Mouse (Mus musculus): ENCODE measurements at regions not wholly inside any gene's neighbourhood (a gene's known extent, or its start where the extent isn't known, plus 50 kb on each side); places are given as distances from the start of the nearest gene placed in this dataset.
A peak's percentile ranks its signal among the peaks of the same experiment; 100 is the strongest.

DNA sequence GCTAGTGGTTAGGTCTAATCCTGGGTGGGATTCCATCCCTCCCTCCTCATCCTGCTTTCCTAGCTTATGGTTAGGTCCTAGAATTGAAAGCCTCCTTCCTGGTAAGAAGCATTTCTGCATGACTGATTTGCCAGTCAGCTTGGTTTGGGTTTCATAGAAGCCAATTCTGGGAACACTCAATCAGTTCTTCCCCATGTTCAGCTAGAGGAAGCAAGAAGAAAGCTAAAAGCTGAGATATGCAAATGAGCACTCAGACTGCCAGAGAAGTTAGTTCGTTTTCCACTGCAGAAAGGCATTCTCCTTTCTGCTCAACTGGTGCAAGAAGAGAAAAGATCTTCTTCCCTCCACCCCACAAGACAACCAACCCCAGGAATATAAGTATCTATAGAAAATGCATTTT lies 457.0 kb upstream of the Vstm2b start:
- no peak for DNase-seq

- no peak for DNase-seq
Observed at GRCm38 (mm10) chr7:40441786-40442185, 456.3 kb upstream of the Vstm2b start.

- no peak for DNase-seq
Observed at GRCm38 (mm10) chr7:40466382-40466781, 431.7 kb upstream of the Vstm2b start.

DNA sequence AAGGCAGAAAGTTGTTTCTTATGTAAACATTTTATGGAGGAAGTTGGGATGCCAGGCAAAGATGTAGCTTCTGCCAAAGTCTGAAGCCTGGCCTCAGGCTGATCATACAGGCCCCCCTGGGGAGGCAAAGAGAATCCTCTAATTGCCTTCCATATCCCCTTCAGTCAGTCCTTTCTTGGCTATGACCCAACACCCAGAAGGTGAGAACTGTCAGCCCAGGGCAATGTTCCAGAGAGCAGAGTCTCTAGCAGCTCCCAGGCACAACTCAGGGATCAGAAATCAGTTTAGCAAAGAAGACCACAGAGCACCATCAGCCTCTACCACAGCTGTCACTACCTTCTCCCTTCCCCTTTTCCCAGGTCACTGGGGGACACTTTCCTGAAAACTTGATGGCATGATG lies 410.9 kb upstream of the Vstm2b start:
- DNase-seq: no peak

DNA sequence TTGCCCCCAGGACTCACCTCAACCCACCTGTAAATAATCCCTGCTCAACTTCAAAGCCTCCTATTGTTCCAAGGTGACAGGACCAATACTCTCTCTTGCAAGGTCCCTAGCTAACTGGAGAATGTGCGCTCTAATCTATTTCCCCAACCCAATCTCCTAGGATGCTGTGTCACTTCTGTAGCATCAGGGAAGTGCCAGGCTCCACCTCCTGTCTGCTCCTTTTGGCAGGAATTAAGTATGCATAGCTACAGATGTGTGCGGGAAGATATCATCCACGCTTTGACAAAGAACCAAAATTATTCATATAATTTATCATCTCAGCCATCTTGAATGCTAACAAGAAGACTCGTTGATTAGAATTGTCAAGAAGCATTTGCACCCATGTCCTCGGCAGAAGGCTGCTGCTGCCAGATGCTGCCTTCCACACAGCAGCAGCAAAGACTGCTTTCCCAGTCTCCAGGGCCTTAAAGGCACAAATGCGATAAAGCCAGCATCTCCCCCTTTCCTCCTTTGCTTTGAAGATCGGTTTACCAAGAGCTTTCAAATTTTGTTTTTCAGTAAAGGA lies 375.3 kb upstream of the Vstm2b start:
- DNase-seq: no peak

GRCm38 (mm10) chr7:40536601-40537000 lies 361.5 kb upstream of the Vstm2b start:
- no peak for DNase-seq

GRCm38 (mm10) chr7:40537621-40538020 lies 360.5 kb upstream of the Vstm2b start:
- DNase-seq: no peak

GRCm38 (mm10) chr7:40539789-40540188 lies 358.3 kb upstream of the Vstm2b start:
- no peak for DNase-seq

DNA sequence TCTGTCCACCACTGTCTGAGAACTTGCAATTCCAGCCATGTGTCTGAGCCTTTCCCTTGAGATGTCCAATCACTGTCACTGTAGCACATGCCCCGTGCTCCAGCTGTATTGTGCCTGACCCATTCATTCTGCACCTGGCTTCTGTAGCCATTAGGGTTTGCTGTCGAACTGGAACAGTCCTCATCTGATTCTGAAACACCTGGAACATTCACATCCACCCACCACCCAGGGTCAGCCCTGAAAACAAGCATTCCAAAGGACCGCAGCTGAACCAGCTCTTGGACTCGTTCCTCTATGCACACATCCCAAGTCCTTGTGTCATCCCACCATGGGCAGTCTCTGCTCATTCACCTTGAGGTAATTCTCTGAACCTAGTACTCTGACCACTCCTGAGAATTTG lies 356.8 kb upstream of the Vstm2b start:
- no peak for DNase-seq

DNA sequence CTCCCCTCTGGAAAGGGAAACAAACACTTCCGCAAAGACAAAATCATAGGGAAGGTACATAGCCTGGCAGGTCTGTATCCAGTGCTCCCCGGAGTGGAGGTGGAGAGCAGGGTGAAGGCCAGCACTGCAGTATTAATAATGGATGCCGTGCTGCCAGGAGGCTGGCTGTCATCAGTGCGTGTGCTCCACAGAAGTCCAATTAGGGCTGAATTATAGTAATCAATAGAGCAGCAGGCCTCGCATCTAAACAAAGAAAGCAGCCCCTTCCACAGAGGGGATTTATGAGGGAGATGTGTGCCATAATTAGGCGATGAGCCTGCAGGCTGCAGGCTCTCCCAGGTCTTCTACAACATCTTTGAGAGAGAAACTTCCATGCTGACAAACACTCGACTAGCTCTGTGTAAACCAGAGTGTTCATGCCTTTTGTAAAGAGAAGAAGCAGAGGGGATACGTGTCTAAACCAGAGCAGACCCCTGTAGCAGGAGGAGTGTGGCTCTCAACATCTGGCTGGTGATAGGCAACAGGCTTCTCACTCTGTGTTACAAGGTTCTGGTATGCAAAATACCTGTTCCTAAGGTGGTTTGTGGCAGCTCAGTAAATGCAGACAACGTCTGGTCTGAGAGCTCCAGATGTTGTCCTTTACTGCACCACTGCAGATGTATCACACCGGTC lies 334.5 kb upstream of the Vstm2b start:
- no peak for DNase-seq

- DNase-seq: no peak
Observed at GRCm38 (mm10) chr7:40575971-40576370, 322.2 kb upstream of the Vstm2b start.

GRCm38 (mm10) chr7:40577365-40577764 lies 320.8 kb upstream of the Vstm2b start:
- no peak for DNase-seq

- no peak for DNase-seq
Observed at GRCm38 (mm10) chr7:40620761-40621160, 277.4 kb upstream of the Vstm2b start.

DNA sequence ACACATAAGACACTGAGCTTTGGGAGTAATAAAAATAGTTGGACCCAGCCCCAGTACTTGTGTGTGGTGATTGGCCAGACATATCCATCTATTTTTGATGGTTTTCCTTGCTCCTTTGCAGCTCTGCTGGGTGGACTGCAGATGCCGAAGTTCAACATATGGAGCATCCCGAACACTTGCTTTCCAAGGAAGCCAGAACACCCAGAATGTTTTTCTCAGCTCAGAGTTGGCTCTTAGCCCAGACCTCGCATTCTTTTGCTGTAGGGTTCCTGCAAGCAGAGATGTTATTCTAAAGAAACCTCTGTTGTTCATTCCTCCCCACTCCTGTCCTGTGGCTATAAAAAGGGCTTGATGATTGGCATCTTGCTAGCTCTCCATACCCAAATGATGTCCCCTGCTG lies 275.3 kb upstream of the Vstm2b start:
- DNase-seq: peak; percentile 17

- DNase-seq: no peak
Observed at GRCm38 (mm10) chr7:40623286-40623685, 274.8 kb upstream of the Vstm2b start.

- DNase-seq: peak; percentile 58
Observed at GRCm38 (mm10) chr7:40636369-40636768, 261.8 kb upstream of the Vstm2b start.

- no peak for DNase-seq
Observed at GRCm38 (mm10) chr7:40654982-40655381, 243.1 kb upstream of the Vstm2b start.

GRCm38 (mm10) chr7:40655391-40655790 lies 242.7 kb upstream of the Vstm2b start:
- DNase-seq: no peak

- no peak for DNase-seq
Observed at GRCm38 (mm10) chr7:40659662-40660061, 238.5 kb upstream of the Vstm2b start.

GRCm38 (mm10) chr7:40663781-40664180 lies 234.3 kb upstream of the Vstm2b start:
- no peak for DNase-seq

DNA sequence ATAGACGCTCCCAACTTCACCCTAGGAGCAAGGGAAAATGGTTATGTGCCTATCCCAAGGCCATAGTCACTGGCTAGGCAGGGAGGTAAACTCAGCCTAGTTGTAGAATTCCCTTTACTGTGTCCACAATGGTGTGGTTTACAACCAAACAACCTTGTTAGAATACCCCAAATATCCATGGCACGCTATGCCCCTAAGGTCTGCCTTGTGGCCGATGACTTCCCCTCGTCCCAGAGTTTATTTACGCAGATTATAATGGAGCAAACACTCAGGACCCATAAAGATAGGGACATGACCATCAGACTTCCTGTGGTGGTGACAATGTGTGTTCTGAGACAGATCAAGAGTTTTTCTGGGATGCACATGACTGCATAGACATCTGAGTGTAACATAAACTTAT lies 231.5 kb upstream of the Vstm2b start:
- no peak for DNase-seq

DNA sequence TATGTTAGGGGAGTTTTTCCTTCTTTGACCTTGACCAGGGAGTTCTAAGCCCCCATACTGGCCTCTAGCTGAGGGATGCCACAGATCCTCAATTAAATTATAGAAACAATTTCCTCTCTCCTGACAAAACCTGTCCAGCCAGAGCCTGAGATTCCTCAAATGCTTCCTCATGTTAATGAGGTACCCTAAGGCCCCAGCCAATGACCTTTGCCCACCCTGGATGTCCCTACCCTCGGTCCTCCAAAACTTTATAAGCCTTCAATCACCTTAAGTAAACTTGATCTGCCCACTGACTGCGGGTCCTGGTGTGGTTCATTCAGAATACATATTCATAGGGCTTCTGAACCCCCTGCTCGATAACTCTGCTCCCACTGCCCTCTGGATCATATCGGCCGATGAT lies 227.7 kb upstream of the Vstm2b start:
- DNase-seq: peak; percentile 43

DNA sequence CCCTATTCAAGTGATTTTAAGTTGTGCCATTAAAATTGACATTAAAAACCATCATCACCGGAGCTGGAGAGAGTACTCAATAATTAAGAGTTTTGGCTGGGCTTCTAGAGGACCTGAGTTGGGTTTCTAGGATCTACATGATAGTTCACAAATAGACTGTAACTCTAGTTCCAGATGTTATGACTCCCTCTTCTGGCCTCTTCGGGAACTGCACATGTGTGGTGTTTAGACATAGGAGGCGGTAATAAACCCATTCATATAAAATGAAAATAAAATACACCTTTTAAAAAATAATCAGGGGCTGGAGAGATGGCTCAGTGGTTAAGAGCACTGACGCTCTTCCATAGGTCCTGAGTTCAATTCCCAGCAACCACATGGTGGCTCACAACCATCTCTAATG lies 227.1 kb upstream of the Vstm2b start:
- DNase-seq: no peak

- no peak for DNase-seq
Observed at GRCm38 (mm10) chr7:40672348-40672747, 225.8 kb upstream of the Vstm2b start.

DNA sequence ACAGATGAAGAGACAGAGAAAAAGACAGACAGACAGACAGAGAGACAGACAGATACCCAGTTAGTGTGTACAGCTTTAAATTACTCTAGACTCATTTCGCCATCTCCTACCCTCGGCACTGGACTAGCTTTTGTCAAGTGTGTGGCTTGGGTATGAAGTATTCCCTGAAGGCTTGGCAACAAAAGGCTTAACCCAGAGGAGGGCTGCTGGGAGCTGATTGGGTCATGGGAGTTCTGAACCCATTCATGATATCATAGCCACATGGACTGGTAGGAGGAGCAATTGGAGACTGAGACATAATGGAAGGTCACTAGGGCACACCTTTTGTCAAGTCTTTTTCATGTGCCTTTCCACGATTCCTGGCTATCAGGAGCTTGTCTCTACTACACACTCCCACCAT lies 223.7 kb upstream of the Vstm2b start:
- no peak for DNase-seq

Measured in kidney, adult 11 months (tissue).